Mouse (Mus musculus) myocyte (in vitro differentiated cells): ENCODE measurements around the gene Gngt2. TPM values are rescaled to one million over a fixed set of nuclear protein-coding genes. Genes with fewer than 3 reads are reported as not detected.

Experiments used
- H3K27me3 ChIP-seq: one replicate; pipeline ENCODE4 v1.6.1; 2011; ENCODE audit not compliant: control insufficient read depth, insufficient read depth, insufficient read length
- H3K36me3 ChIP-seq: one replicate; pipeline ENCODE4 v1.6.1; 2011; ENCODE audit not compliant: control insufficient read depth, insufficient read depth
- H3K4me2 ChIP-seq: one replicate; pipeline ENCODE4 v1.6.1; 2011; ENCODE audit warnings: low read depth, control low read depth
- H3K4me3 ChIP-seq: one replicate; pipeline ENCODE4 v1.5.1; 2011; ENCODE audit warnings: mild to moderate bottlenecking, control low read depth, moderate library complexity
- H3K79me2 ChIP-seq: one replicate; pipeline ENCODE4 v1.6.1; 2011; ENCODE audit not compliant: control insufficient read depth, insufficient read depth
- H3ac ChIP-seq: one replicate; pipeline ENCODE4 v1.6.1; 2011; ENCODE audit not compliant: control insufficient read depth, insufficient read length
- CEBPB ChIP-seq: IDR thresholded peaks from 2 replicates; pipeline ENCODE4 v1.6.1; 2011; ENCODE audit warnings: mild to moderate bottlenecking, moderate library complexity; ENCODE audit not compliant: poor library complexity, insufficient read depth, severe bottlenecking
- E2F4 ChIP-seq: IDR thresholded peaks from one replicate; pipeline ENCODE4 v1.6.1; 2011; ENCODE audit warnings: mild to moderate bottlenecking, control low read depth, moderate library complexity; ENCODE audit not compliant: insufficient read depth
- MAX ChIP-seq: IDR thresholded peaks from one replicate; pipeline ENCODE4 v1.6.1; 2011; ENCODE audit warnings: low read depth, mild to moderate bottlenecking, control low read depth
- MYOD1 ChIP-seq, 3 experiments: IDR thresholded peaks; one replicate each; pipeline ENCODE4 v1.6.1; 2011; ENCODE audit warnings: control low read depth in 2 of 3, low read depth in 2 of 3, mild to moderate bottlenecking in 2 of 3, moderate library complexity in 1 of 3; ENCODE audit not compliant: insufficient read length in 2 of 3, control insufficient read depth in 1 of 3
- MYOG ChIP-seq, 3 experiments: IDR thresholded peaks; one replicate each; pipeline ENCODE4 v1.6.1; 2011; ENCODE audit warnings: control low read depth in 2 of 3, low read depth in 2 of 3, mild to moderate bottlenecking in 2 of 3; ENCODE audit not compliant: insufficient read length in 2 of 3, control insufficient read depth in 1 of 3, insufficient read depth in 1 of 3
- POLR2A ChIP-seq: IDR thresholded peaks from one replicate; pipeline ENCODE4 v1.6.1; 2011; ENCODE audit warnings: low read depth, mild to moderate bottlenecking, control low read depth, moderate library complexity; ENCODE audit not compliant: insufficient read length
- POLR2AphosphoS2 ChIP-seq: IDR thresholded peaks from one replicate; pipeline ENCODE4 v1.6.1; 2011; ENCODE audit warnings: low read depth, control low read depth; ENCODE audit not compliant: insufficient read length
- REST ChIP-seq: IDR thresholded peaks from one replicate; pipeline ENCODE4 v1.6.1; 2011; ENCODE audit warnings: mild to moderate bottlenecking, control low read depth, moderate library complexity; ENCODE audit not compliant: insufficient read depth, insufficient read length
- SRF ChIP-seq: IDR thresholded peaks from one replicate; pipeline ENCODE4 v1.6.1; 2011; ENCODE audit warnings: low read depth; ENCODE audit not compliant: control insufficient read depth, insufficient read length
- TCF12 ChIP-seq: IDR thresholded peaks from one replicate; pipeline ENCODE4 v1.6.1; 2011; ENCODE audit warnings: mild to moderate bottlenecking, control low read depth; ENCODE audit not compliant: poor library complexity, insufficient read depth, severe bottlenecking
- TCF3 ChIP-seq: IDR thresholded peaks from one replicate; pipeline ENCODE4 v1.6.1; 2011; ENCODE audit warnings: low read depth, control low read depth; ENCODE audit not compliant: insufficient read length
- USF1 ChIP-seq: IDR thresholded peaks from one replicate; pipeline ENCODE4 v1.6.1; 2011; ENCODE audit warnings: low read depth, mild to moderate bottlenecking, control low read depth, moderate library complexity
- polyA plus RNA-seq: library from polyadenylated mRNA; unstranded; fragments of >200 nt; fragmentation: generic; extraction: Trizol; gene quantifications from one replicate; pipeline ENCODE4 v1.2.1, GENCODE M21; 2012; ENCODE audit warnings: missing spikeins

Gene Gngt2
- polyA plus RNA-seq, 1 experiment, result 1.1 TPM

GRCm38 (mm10) chr11:95828181-95828964 is 8.6 kb upstream of the Gngt2 start:
- Histone ChIP-seq H3K4me3 (no peak overlapping the region), H3K27me3 (no peaks in the 10 kb centered on the region), H3K4me2 (peak overlapping the region; percentile 48), H3K79me2 (no peaks in the 10 kb centered on the region), H3K36me3 (no peaks in the 10 kb centered on the region), H3ac (no peak overlapping the region)
- no peak for TF ChIP-seq POLR2AphosphoS2
- TF ChIP-seq USF1, result no peak
- no peak for TF ChIP-seq TCF12
- TF ChIP-seq MAX, result no peak
- no peak for TF ChIP-seq E2F4
- no peak for TF ChIP-seq TCF3
- no peak for TF ChIP-seq MYOG (IDR thresholded peaks at IDR 0.05; ENCODE audit: control insufficient read depth in 1 of 3, insufficient read depth in 1 of 3, insufficient read length in 2 of 3, low read depth in 2 of 3)
- no peak for TF ChIP-seq MYOD1 (IDR thresholded peaks at IDR 0.05; ENCODE audit: control insufficient read depth in 1 of 3, insufficient read length in 2 of 3, low read depth in 2 of 3)
- no peak for TF ChIP-seq SRF
- TF ChIP-seq POLR2A, result no peak
- TF ChIP-seq CEBPB, result no peak
- no peak for TF ChIP-seq REST

- H3K36me3 ChIP-seq, result no peaks in the 10 kb centered on the region
- no peaks in the 10 kb centered on the region for H3K79me2 ChIP-seq
- no peaks in the 10 kb centered on the region for H3K27me3 ChIP-seq
- H3K4me2 ChIP-seq, result no peak overlapping the region
- no peak overlapping the region for H3ac ChIP-seq
- TF ChIP-seq MYOG (IDR thresholded peaks at IDR 0.05; ENCODE audit: control insufficient read depth in 1 of 3, insufficient read depth in 1 of 3, insufficient read length in 2 of 3, low read depth in 2 of 3), result no peak
- no peak for TF ChIP-seq REST
- TF ChIP-seq E2F4, result no peak
- TF ChIP-seq SRF, result no peak
- no peak for TF ChIP-seq POLR2A
- TF ChIP-seq USF1, result no peak
- TF ChIP-seq MYOD1 (IDR thresholded peaks at IDR 0.05; ENCODE audit: control insufficient read depth in 1 of 3, insufficient read length in 2 of 3, low read depth in 2 of 3), result no peak
- TF ChIP-seq TCF3, result no peak
- no peak for TF ChIP-seq CEBPB
- TF ChIP-seq TCF12, result no peak
- TF ChIP-seq MAX, result no peak
- H3K4me3 ChIP-seq, result no peak overlapping the region
Observed at GRCm38 (mm10) chr11:95829526-95830050, 7.4 kb upstream of the Gngt2 start.

DNA sequence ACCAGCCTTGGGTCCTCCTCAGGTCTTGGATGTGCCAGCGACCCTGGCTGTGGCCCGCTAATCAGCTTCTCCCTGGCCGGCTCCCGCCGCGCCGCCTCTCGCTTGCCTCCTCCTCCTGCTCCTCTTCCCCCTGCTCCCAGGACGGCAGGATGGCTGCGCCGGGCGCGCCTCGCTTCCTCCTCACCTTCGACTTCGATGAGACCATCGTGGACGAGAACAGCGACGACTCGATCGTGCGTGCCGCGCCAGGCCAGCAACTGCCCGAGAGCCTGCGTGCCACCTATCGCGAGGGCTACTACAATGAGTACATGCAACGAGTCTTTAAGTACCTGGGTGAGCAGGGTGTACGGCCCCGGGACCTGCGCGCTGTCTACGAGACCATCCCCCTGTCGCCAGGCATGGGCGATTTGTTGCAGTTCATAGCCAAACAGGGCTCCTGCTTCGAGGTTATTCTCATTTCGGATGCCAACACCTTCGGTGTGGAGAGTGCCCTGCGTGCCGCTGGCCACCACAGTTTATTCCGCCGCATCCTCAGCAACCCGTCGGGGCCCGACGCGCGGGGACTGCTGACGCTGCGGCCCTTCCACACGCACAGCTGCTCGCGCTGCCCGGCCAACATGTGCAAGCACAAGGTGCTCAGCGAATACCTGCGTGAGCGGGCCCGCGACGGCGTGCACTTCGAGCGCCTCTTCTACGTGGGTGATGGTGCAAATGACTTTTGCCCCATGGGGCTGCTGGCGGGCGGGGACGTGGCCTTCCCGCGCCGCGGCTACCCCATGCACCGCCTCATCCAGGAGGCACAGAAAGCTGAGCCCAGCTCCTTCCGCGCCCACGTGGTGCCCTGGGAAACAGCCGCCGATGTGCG is 6.4 kb upstream of the Gngt2 start:
- TF ChIP-seq E2F4, result no peak
- TF ChIP-seq TCF3, result no peak
- no peak for TF ChIP-seq MYOG (IDR thresholded peaks at IDR 0.05; ENCODE audit: control insufficient read depth in 1 of 3, insufficient read depth in 1 of 3, insufficient read length in 2 of 3, low read depth in 2 of 3)
- TF ChIP-seq USF1, result no peak
- TF ChIP-seq TCF12, result no peak
- no peak for TF ChIP-seq CEBPB
- no peak for TF ChIP-seq REST
- TF ChIP-seq POLR2A, result no peak
- TF ChIP-seq SRF, result no peak
- TF ChIP-seq MYOD1 (IDR thresholded peaks at IDR 0.05; ENCODE audit: control insufficient read depth in 1 of 3, insufficient read length in 2 of 3, low read depth in 2 of 3), result no peak
- TF ChIP-seq MAX, result no peak
- no peak for TF ChIP-seq POLR2AphosphoS2
- H3K4me3 ChIP-seq, result no peak overlapping the region
- H3K27me3 ChIP-seq, result no peaks in the 10 kb centered on the region

DNA sequence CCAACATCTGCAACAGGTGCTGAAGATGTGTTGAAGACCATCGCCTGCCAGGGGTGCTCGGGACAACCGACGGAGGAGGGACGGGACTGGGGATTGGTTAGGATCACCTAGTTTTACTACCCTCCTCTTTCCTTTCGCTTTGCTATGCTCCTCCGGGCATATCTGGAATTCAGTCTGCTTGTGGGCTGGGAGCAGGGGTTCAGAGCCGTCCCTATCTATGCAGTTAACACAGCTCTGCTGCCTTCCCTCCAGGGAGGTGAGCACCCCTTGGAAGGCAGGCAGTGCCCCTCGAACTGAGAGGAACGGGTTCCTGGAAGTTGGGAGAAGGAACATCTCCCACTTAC is 5.8 kb upstream of the Gngt2 start:
- Histone ChIP-seq H3K4me3 (no peak overlapping the region), H3ac (no peak overlapping the region), H3K4me2 (no peak overlapping the region), H3K36me3 (no peaks in the 10 kb centered on the region), H3K79me2 (no peaks in the 10 kb centered on the region), H3K27me3 (no peaks in the 10 kb centered on the region)
- TF ChIP-seq MYOD1 (IDR thresholded peaks at IDR 0.05; ENCODE audit: control insufficient read depth in 1 of 3, insufficient read length in 2 of 3, low read depth in 2 of 3), result no peak
- no peak for TF ChIP-seq REST
- no peak for TF ChIP-seq POLR2AphosphoS2
- no peak for TF ChIP-seq CEBPB
- TF ChIP-seq USF1, result no peak
- TF ChIP-seq POLR2A, result no peak
- no peak for TF ChIP-seq MYOG (IDR thresholded peaks at IDR 0.05; ENCODE audit: control insufficient read depth in 1 of 3, insufficient read depth in 1 of 3, insufficient read length in 2 of 3, low read depth in 2 of 3)
- TF ChIP-seq E2F4, result no peak
- TF ChIP-seq TCF3, result no peak
- no peak for TF ChIP-seq SRF
- no peak for TF ChIP-seq TCF12
- no peak for TF ChIP-seq MAX

More for the DNA sequence above, 6.4 kb upstream of the Gngt2 start:
- Histone ChIP-seq H3ac (no peak overlapping the region), H3K36me3 (no peaks in the 10 kb centered on the region), H3K4me2 (no peak overlapping the region), H3K79me2 (no peaks in the 10 kb centered on the region)
